Mouse (Mus musculus) heart, embryonic 14.5 days (tissue): ENCODE measurements around the gene Ptgdr2. TPM values are rescaled to one million over a fixed set of nuclear protein-coding genes. Genes with fewer than 3 reads are reported as not detected.
A peak's percentile ranks its signal among the peaks of the same experiment; 100 is the strongest.

Experiments used
- ATAC-seq: fragments of 200-750 bp; cut with Nextera tagmentation; 2 replicates; pipeline ENCODE4 v1.8.0; 2017; ENCODE audit warnings: low read depth, moderate TSS enrichment; ENCODE audit not compliant: insufficient number of reproducible peaks, insufficient read depth, low FRiP score
- H3K27ac ChIP-seq, 2 experiments: fragments of 200-500 bp in 1 of 2; fragments of 300-500 bp in 1 of 2; sonication (generic) in 1 of 2; replicated peaks in 1 of 2; 2 replicates each; pipeline ENCODE4 v1.5.1; 2012 to 2014; ENCODE audit warnings: low read depth in 2 of 2, low read length in 2 of 2, control low read depth in 1 of 2, mild to moderate bottlenecking in 1 of 2, mixed read lengths in 1 of 2; ENCODE audit not compliant: control insufficient read depth in 1 of 2, insufficient read depth in 1 of 2
- H3K27me3 ChIP-seq: fragments of 300-500 bp; sonication (generic); 2 replicates; pipeline ENCODE4 v1.6.1; 2014; ENCODE audit warnings: mild to moderate bottlenecking, low read length, control low read depth; ENCODE audit not compliant: control insufficient read depth, insufficient read depth
- H3K36me3 ChIP-seq: fragments of 300-500 bp; sonication (generic); 2 replicates; pipeline ENCODE4 v1.6.1; 2014; ENCODE audit warnings: mild to moderate bottlenecking, control low read depth, low read length, mixed read lengths; ENCODE audit not compliant: control insufficient read depth, insufficient read depth
- H3K4me1 ChIP-seq, 2 experiments: fragments of 200-500 bp in 1 of 2; fragments of 300-500 bp in 1 of 2; sonication (generic) in 1 of 2; 2 replicates each; pipeline ENCODE4 v1.6.1; 2012 to 2014; ENCODE audit warnings: low read length in 2 of 2, control low read depth in 1 of 2, mixed read lengths in 1 of 2; ENCODE audit not compliant: control insufficient read depth in 2 of 2, insufficient read depth in 2 of 2
- H3K4me2 ChIP-seq: fragments of 300-500 bp; sonication (generic); 2 replicates; pipeline ENCODE4 v1.6.1; 2014; ENCODE audit warnings: mild to moderate bottlenecking, low read length
- H3K4me3 ChIP-seq, 2 experiments: fragments of 200-500 bp in 1 of 2; fragments of 300-500 bp in 1 of 2; sonication (generic) in 1 of 2; 2 replicates each; pipeline ENCODE4 v1.5.1; 2012 to 2014; ENCODE audit warnings: low read length in 2 of 2, mild to moderate bottlenecking in 2 of 2, control low read depth in 1 of 2, low read depth in 1 of 2, moderate library complexity in 1 of 2; ENCODE audit not compliant: control insufficient read depth in 1 of 2, insufficient read depth in 1 of 2
- H3K9ac ChIP-seq: fragments of 300-500 bp; sonication (generic); 2 replicates; pipeline ENCODE4 v1.6.1; 2014; ENCODE audit warnings: mild to moderate bottlenecking, low read length
- H3K9me3 ChIP-seq: fragments of 300-500 bp; sonication (generic); 2 replicates; pipeline ENCODE4 v1.6.1; 2016; ENCODE audit warnings: low read length, control low read depth; ENCODE audit not compliant: control insufficient read depth
- WGBS: fragments of 180-500 bp; shearing (Covaris S2); extraction: QIAGEN DNeasy Blood & Tissue Kit; methylation state at CpG from one replicate; pipeline ENCODE4 v1.1.7; 2014; 5-methylcytosine and 5-hydroxymethylcytosine counted together
- polyA plus RNA-seq: library from polyadenylated mRNA; unstranded; fragments of >200 nt; fragmentation: Nextera tagmentation; extraction: Ambion mirVana; gene quantifications from 2 replicates; pipeline ENCODE4 v1.2.1, GENCODE M21; 2014

Gene Ptgdr2
- polyA plus RNA-seq, 1 experiment from 2014 or later, result 0.07 TPM

DNA sequence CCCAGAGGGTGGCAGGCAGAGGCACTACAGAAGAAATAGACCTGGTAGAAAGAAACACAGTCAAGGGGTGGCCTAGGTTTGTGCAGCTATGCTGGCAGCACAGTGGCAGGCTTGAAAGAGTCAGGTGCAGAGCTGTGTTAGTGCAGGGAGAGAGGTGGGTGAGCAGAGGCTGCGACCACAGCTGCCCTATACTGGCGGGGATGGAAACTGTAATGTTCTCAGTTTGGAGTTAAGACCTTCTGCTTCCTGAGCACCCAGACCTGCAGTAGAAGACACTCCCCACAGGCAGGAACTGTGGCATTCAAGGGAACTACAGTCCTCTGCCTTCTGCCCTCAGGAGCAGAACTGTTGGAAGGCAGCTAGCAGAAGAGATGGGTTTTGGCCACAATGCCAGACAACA is 22.1 kb upstream of the Ptgdr2 start:
- 70% methylated on average over 2 of the region's 2 CpGs for WGBS
- Histone ChIP-seq H3K4me1 (peaks cover 21 to 34% of the 10 kb centered on the region in 2 experiments), H3K9me3 (no peaks in the 10 kb centered on the region), H3K4me3 (no peak overlapping the region), H3K27ac (peak overlapping the region; percentile 67 to 71), H3K9ac (peak overlapping the region; percentile 35; the same call in 1 of the 2 replicates), H3K27me3 (no peaks in the 10 kb centered on the region), H3K36me3 (no peaks in the 10 kb centered on the region), H3K4me2 (no peak overlapping the region)
- no peak for ATAC-seq

DNA sequence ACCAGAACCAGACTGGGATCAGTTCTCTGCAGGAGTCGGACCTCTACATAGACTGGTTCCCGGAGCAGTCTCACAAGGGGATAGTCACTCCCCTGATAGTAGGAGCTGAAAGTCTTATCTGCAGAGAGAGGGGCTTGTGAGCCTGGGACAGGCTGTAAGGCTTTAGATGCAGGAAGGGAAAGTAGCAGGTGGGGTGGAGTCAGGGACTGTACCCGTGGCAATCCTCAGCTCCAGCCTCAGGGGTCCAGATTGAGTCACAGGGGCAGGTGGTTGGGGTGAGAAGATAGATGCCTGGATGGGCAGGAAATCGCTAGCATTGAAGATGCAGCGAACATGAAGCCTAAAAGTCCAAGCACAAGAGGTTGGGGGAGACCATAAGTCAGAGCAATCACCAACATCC is 20.5 kb upstream of the Ptgdr2 start:
- Histone ChIP-seq H3K9me3 (no peaks in the 10 kb centered on the region), H3K4me3 (no peak overlapping the region), H3K9ac (0 out of 2 replicates have a peak overlapping the region, but pooled peaks have one; percentile 5), H3K36me3 (no peaks in the 10 kb centered on the region), H3K4me1 (peaks cover 19 to 27% of the 10 kb centered on the region in 2 experiments), H3K4me2 (no peak overlapping the region), H3K27ac (no peak overlapping the region), H3K27me3 (no peaks in the 10 kb centered on the region)
- no peak for ATAC-seq
- 55% methylated on average over 5 of the region's 5 CpGs for WGBS

DNA sequence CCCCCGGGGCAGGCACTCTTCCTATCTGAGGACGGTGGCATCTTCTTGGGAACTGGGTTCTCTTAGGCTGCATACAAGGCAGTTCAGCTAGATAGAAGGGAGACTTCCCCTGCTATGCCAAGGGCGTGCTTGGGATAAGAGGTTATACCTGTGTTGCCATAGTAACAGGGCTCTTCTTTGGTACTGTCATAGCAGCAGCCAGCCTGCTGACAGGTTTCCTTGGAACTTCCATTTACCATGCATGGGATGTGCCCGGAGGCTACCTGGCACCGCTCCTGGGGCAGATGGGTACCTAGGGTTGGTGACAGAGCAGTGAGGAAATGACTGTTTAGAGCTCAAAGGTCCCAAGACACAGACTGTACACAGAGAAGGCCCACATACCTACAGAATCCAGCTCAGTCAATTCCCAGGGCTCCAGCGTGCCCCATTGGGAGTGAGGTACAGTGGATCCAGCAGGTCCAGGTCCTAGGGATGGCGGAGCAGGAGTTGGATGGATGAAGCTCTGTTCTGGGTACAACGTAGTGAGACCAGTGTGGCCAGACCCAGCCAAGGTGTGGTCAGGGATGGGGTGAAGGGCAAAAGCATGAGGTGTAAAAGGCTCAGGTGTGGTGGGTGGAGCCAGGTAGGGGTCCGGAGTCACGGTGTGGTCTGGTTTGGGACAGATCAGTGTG is 18.5 kb upstream of the Ptgdr2 start:
- Histone ChIP-seq H3K9ac (no peak overlapping the region), H3K9me3 (no peaks in the 10 kb centered on the region), H3K4me1 (peaks cover 19 to 22% of the 10 kb centered on the region in 2 experiments), H3K27ac (no peak overlapping the region), H3K36me3 (no peaks in the 10 kb centered on the region), H3K4me2 (no peak overlapping the region), H3K4me3 (no peak overlapping the region), H3K27me3 (no peaks in the 10 kb centered on the region)
- no peak for ATAC-seq
- 88% methylated on average over 10 of the region's 10 CpGs for WGBS

- no peak within 1 kb of the TSS for H3K4me2 ChIP-seq
- H3K4me3 ChIP-seq, result no peak within 1 kb of the TSS
- H3K9ac ChIP-seq, result no peak within 1 kb of the TSS
- no peaks in the 10 kb centered on the region for H3K9me3 ChIP-seq
- no peaks in the 10 kb centered on the region for H3K36me3 ChIP-seq
- H3K4me1 ChIP-seq, result peaks cover 5 to 7% of the 10 kb centered on the region in 2 experiments; a peak in 3 of 4 replicates
- H3K27me3 ChIP-seq, result no peaks in the 10 kb centered on the region
- ATAC-seq, result no peak
- no peak within 1 kb of the TSS for H3K27ac ChIP-seq
- WGBS, result 69% methylated on average over 2 of the region's 2 CpGs
These were observed 16.4 kb upstream of the Ptgdr2 start, which contains the start of gene Zp1 for GRCm38 (mm10) chr19:10920532-10920931. Gene Zp1, minus strand, starts transcription at chr19:10920632.

- Histone ChIP-seq H3K4me2 (no peak overlapping the region), H3K27me3 (no peaks in the 10 kb centered on the region), H3K9ac (no peak overlapping the region), H3K4me3 (no peak overlapping the region), H3K9me3 (no peaks in the 10 kb centered on the region), H3K36me3 (no peaks in the 10 kb centered on the region), H3K27ac (no peak overlapping the region), H3K4me1 (peaks cover 7 to 9% of the 10 kb centered on the region in 2 experiments)
- 64% methylated on average over 3 of the region's 3 CpGs for WGBS
- no peak for ATAC-seq
These were observed 15.9 kb upstream of the Ptgdr2 start for GRCm38 (mm10) chr19:10921058-10921457.

DNA sequence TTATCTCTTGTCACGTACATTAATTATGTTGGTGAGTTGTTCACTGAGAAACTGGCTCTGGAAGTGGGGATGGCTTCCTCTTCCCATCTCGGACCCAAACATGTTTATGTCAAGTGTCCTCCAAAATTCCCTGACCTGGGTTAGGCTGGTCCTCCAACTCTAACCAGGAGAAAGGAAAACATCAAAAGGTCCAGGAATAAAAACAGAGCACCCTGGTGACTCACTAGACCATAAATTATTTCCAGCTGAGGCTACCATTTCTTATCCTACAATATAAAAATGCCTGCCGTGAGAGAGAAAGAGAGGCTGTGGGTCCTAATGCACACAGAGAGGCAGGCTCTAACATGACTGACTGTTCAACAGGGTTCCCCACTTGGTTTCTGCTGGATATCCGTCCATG is 12.7 kb upstream of the Ptgdr2 start:
- Histone ChIP-seq H3K9me3 (no peaks in the 10 kb centered on the region), H3K4me2 (no peak overlapping the region), H3K4me1 (peaks cover 7 to 9% of the 10 kb centered on the region in 2 experiments), H3K27ac (no peak overlapping the region), H3K9ac (no peak overlapping the region), H3K27me3 (no peaks in the 10 kb centered on the region), H3K4me3 (no peak overlapping the region), H3K36me3 (no peaks in the 10 kb centered on the region)
- no peak for ATAC-seq
- WGBS, result 50% methylated on average over 4 of the region's 4 CpGs

DNA sequence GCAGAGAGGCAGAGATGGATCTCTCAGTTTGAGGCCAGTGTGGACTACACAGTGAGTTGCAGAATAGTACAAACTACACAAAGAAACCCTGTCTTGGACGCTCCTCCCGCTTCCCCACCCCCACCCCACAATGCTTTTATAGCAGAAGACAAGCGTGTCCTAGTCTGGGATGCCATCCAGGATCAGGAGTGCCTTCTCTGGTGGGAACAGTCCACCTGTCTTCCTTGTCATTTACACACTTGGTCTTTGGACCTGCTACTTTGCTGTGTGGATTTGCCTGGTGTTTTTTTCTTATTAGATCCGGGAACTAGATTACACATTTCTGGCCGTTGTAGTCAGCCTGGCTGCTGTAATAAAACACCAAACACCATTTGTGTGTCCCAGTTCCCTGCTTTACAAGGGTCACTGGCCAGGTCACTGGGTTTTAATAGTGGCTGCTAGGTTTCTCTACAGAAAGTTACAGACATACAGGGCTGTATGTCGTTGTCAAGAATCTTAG is 10.8 kb upstream of the Ptgdr2 start:
- no peak for ATAC-seq
- peak overlapping the region; percentile 2; the same call in 1 of the 2 replicates for H3K9ac ChIP-seq
- no peak overlapping the region for H3K4me3 ChIP-seq
- no peaks in the 10 kb centered on the region for H3K9me3 ChIP-seq
- H3K4me1 ChIP-seq, result peaks cover 7 to 9% of the 10 kb centered on the region in 2 experiments
- WGBS, result 64% methylated on average over 5 of the region's 6 CpGs
- H3K36me3 ChIP-seq, result no peaks in the 10 kb centered on the region
- H3K27me3 ChIP-seq, result no peaks in the 10 kb centered on the region
- H3K4me2 ChIP-seq, result no peak overlapping the region
- H3K27ac ChIP-seq, result peak overlapping the region; percentile 62 to 66
